15 mouse cellular contexts compared by ENCODE assay signal in the genomic region with DNA sequence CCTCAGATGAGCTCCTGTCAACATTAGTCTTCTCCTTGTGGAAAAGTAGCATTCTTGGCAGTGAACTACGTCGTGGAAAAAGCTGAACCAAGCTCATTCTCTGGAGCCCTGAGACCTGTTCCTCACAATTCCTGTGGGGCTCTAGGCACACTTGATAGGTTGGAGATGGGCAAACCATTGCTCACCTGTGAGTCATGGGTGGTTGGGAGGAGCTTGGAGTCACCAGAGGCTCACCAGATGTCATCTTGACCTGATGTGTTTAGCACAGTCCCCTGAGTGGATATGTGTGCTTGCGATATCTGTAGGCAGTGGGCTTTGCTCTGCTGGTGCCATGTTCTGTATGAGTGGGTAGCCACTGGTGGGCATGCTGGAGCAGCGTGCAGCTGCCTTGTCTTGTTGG.
DNase-seq lines count a peak whose midpoint lies in the region.
"Had no signal": no experiment of that assay in that cellular context is flagged by ENCODE, and none has a peak within 500 bp of the region (broad histone marks: within the 10 kb centered on the region; RNA-seq: fewer than 3 reads in every experiment).

No protein-coding gene starts in this region.

- DNase-seq in adrenal gland, adult 2 months = peak; percentile 42
- no peak for DNase-seq in adrenal gland, postnatal 14 days
- DNase-seq in 3134 (ENCODE audit: extremely low read depth, insufficient read length, low spot score) = peak; percentile 42
- DNase-seq in NIH3T3 (ENCODE audit: low read depth) = peak; percentile 45
- no peak for DNase-seq in layer of hippocampus, adult 11-12 months (ENCODE audit: low spot score)
- DNase-seq: adrenal gland, adult 8-10 months; adrenal gland, postnatal 25 days; B cell, adult 2 months; cerebellum, adult 11 months; cerebellum, adult 18-20 months; cerebellum, adult 8-10 months; cerebellum, adult 9-11 months; cerebellum, postnatal 14 days; cerebellum, postnatal 36 days; embryo, embryonic 11 days had no signal

Comparison
In these comparisons a context has a peak if more than half of its experiments do, and no peak if none do; other contexts are left out.
1. DNase-seq: peak in adrenal gland, adult 2 months (single experiment), 3134 (single experiment) and NIH3T3 (single experiment); none in adrenal gland, postnatal 14 days (single experiment) and layer of hippocampus, adult 11-12 months (single experiment).